Mouse (Mus musculus) hindbrain, embryonic 13.5 days (tissue): Measurements from ENCODE around the gene Emilin2. TPM values are rescaled to one million over a fixed set of nuclear protein-coding genes. Genes with fewer than 3 reads are reported as not detected.

ENCODE experiments used
- ATAC-seq: fragments of 200-750 bp; cut with Nextera tagmentation; 2 replicates; pipeline ENCODE4 v1.8.0; 2017; ENCODE audit warnings: moderate TSS enrichment; ENCODE audit not compliant: low FRiP score
- H3K27ac ChIP-seq: fragments of 300-500 bp; sonication (generic); 2 replicates; pipeline ENCODE4 v1.5.1; 2015; ENCODE audit warnings: inconsistent platforms, mild to moderate bottlenecking, moderate library complexity
- H3K27me3 ChIP-seq: fragments of 300-500 bp; sonication (generic); 2 replicates; pipeline ENCODE4 v1.6.1; 2015; ENCODE audit warnings: mild to moderate bottlenecking, inconsistent platforms
- H3K36me3 ChIP-seq: fragments of 300-500 bp; sonication (generic); 2 replicates; pipeline ENCODE4 v1.6.1; 2015; ENCODE audit warnings: mild to moderate bottlenecking, inconsistent platforms
- H3K4me1 ChIP-seq: fragments of 300-500 bp; sonication (generic); replicated peaks from 2 replicates; pipeline ENCODE4 v1.6.1; 2015; ENCODE audit warnings: inconsistent platforms
- H3K4me2 ChIP-seq: fragments of 300-500 bp; sonication (generic); 2 replicates; pipeline ENCODE4 v1.6.1; 2015; ENCODE audit warnings: inconsistent platforms, mild to moderate bottlenecking, moderate library complexity
- H3K4me3 ChIP-seq: fragments of 300-500 bp; sonication (generic); 2 replicates; pipeline ENCODE4 v1.5.1; 2015; ENCODE audit warnings: mild to moderate bottlenecking, inconsistent platforms
- H3K9ac ChIP-seq: fragments of 300-500 bp; sonication (generic); 2 replicates; pipeline ENCODE4 v1.6.1; 2015; ENCODE audit warnings: mild to moderate bottlenecking, inconsistent platforms
- H3K9me3 ChIP-seq: fragments of 300-500 bp; sonication (generic); 2 replicates; pipeline ENCODE4 v1.6.1; 2016; ENCODE audit warnings: inconsistent platforms
- WGBS: fragments of 180-500 bp; shearing (Covaris S2); methylation state at CpG from one replicate; pipeline ENCODE4 v1.1.7; 2015; 5-methylcytosine and 5-hydroxymethylcytosine counted together
- polyA plus RNA-seq: library from polyadenylated mRNA; unstranded; fragments of >200 nt; fragmentation: Nextera tagmentation; extraction: Ambion mirVana; gene quantifications from 2 replicates; pipeline ENCODE4 v1.2.1, GENCODE M21; 2015

Emilin2 gene
- polyA plus RNA-seq, 1 experiment from 2014 or later, result 2.2 TPM

DNA sequence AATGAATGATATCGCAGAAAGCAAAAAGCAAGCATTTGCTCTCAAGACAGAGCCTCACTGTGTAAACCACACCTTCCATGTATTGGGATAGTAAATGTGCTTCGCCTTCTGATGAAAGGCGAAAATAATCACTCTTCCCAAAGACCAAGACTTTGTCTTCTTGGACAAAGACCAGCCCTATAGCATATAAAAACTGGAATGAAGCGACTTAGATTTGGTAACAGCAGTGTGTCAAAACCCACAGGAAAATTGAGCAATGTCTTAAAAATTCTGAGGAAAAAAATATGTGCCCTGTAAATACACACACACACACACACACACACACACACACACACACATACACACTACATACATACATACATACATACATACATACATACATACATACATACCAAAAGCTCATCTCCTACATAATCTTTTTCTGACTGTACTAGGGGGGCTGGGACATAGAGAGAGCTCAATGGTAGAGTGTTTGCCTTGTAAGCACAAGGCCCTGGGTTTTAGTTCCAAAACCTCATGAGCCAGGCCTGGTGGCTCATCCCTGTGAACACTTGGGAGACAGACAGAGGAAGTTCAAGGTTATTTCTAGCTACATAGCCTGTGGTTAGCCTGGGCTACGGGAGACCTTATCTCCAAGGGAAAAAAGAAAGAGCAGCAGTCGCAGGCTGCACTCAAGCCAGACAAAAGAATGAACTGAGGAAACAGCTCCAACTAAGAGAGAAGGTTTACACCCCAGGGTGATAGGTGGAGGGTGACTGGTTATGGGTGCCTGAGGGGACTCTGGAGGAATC, 33.9 kb downstream of the Emilin2 start:
- H3K9me3 ChIP-seq, result no peaks in the 10 kb centered on the region
- H3K4me2 ChIP-seq, result no peak overlapping the region
- no peak for ATAC-seq
- H3K27me3 ChIP-seq, result no peaks in the 10 kb centered on the region
- no peak overlapping the region for H3K27ac ChIP-seq
- no peak overlapping the region for H3K4me3 ChIP-seq
- H3K4me1 ChIP-seq, result no peaks in the 10 kb centered on the region
- no peaks in the 10 kb centered on the region for H3K36me3 ChIP-seq
- H3K9ac ChIP-seq, result no peak overlapping the region
- WGBS, result 93% methylated on average over 6 of the region's 6 CpGs

DNA sequence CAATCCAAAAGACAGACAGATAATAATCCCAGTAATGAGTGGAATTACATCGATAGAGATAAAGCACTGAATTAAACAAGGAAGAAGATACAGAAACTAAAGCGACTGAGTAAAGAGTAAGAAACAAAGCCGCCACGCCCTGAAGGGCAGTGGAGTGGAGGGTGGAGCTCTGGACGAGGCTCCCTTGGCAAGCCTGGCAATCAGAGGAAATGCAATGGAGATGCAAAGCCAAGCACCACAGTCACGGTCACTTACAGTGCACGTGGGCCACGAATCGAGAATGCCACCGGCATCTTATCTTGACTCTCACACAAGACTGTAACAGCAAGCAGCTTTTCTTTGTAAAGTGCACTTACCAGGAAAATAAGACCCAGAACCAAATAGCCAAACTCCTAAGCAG, 35.0 kb downstream of the Emilin2 start:
- Histone ChIP-seq H3K4me3 (no peak overlapping the region), H3K9ac (no peak overlapping the region), H3K36me3 (no peaks in the 10 kb centered on the region), H3K4me2 (no peak overlapping the region), H3K4me1 (no peaks in the 10 kb centered on the region), H3K27me3 (no peaks in the 10 kb centered on the region), H3K9me3 (no peaks in the 10 kb centered on the region), H3K27ac (no peak overlapping the region)
- no peak for ATAC-seq
- WGBS, result 94% methylated on average over 10 of the region's 10 CpGs

DNA sequence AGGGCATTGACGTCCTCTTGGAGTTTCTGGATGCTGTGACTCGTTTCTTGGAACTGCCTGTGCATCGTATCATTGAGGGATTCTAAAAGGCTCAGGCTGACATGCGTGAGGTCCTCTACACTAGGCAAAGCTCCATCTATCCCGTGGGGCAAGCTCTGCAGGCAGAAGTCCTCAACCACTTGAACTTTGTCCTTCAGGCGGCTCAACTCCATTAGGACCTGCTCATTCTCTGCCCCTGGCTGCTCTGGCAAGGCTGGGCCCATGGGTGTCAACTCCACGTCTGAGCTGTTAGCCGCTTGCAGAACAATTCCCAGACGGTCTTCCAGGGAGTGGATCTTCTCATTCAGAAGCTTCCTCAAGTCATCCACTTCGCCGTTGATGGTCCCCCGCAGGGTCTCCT, 37.9 kb downstream of the Emilin2 start:
- H3K4me2 ChIP-seq, result no peak overlapping the region
- no peaks in the 10 kb centered on the region for H3K36me3 ChIP-seq
- H3K27ac ChIP-seq, result no peak overlapping the region
- no peak for ATAC-seq
- WGBS, result 92% methylated on average over 12 of the region's 12 CpGs
- H3K4me1 ChIP-seq, result no peaks in the 10 kb centered on the region
- no peak overlapping the region for H3K4me3 ChIP-seq
- no peaks in the 10 kb centered on the region for H3K27me3 ChIP-seq
- H3K9me3 ChIP-seq, result no peaks in the 10 kb centered on the region
- H3K9ac ChIP-seq, result no peak overlapping the region

DNA sequence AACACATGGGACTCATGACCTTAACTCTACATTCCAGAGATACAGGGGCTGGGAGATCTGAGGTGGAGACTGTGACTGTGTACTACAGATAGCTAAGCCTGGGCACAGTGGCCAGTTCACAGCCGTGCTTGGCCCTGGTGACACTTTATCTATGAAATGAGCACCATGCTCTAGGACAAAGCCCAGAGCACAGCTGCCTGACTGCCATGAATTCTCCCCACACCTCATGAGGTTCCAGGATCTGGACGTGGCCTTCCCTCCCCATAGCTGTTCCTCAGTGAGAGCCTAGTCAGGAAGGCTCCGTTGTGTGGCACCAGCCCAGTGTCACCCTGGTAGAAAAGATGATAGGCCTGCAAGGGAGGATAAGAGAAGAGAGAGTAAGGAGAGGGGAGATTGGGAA, 43.2 kb downstream of the Emilin2 start:
- H3K4me2 ChIP-seq, result no peak overlapping the region
- no peaks in the 10 kb centered on the region for H3K9me3 ChIP-seq
- H3K36me3 ChIP-seq, result no peaks in the 10 kb centered on the region
- no peaks in the 10 kb centered on the region for H3K27me3 ChIP-seq
- 90% methylated on average over 3 of the region's 3 CpGs for WGBS
- no peak overlapping the region for H3K27ac ChIP-seq
- no peak for ATAC-seq
- no peak overlapping the region for H3K4me3 ChIP-seq
- no peaks in the 10 kb centered on the region for H3K4me1 ChIP-seq
- no peak overlapping the region for H3K9ac ChIP-seq

DNA sequence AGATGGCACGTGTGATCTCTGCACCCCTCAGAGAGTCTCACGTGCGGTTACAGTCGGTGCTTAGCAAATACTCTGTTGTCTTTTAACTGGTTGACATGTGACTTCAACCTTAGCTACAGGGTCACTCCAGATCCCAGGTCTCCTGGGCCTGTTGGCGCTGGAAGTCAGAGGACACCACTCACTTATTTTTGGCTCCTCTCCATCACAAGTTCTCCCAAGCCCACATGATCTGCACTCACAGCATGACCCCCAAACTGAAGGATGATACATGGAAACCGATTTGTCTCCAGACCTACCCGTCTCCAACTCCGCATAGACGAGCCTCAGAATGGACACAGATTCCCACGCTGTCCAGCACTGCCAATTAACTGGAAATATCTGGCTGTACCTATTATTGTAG, 43.6 kb downstream of the Emilin2 start:
- no peak for ATAC-seq
- no peaks in the 10 kb centered on the region for H3K36me3 ChIP-seq
- H3K4me2 ChIP-seq, result no peak overlapping the region
- H3K9ac ChIP-seq, result no peak overlapping the region
- H3K27ac ChIP-seq, result no peak overlapping the region
- no peaks in the 10 kb centered on the region for H3K9me3 ChIP-seq
- H3K4me3 ChIP-seq, result no peak overlapping the region
- no peaks in the 10 kb centered on the region for H3K4me1 ChIP-seq
- H3K27me3 ChIP-seq, result no peaks in the 10 kb centered on the region
- WGBS, result 85% methylated on average over 10 of the region's 10 CpGs

DNA sequence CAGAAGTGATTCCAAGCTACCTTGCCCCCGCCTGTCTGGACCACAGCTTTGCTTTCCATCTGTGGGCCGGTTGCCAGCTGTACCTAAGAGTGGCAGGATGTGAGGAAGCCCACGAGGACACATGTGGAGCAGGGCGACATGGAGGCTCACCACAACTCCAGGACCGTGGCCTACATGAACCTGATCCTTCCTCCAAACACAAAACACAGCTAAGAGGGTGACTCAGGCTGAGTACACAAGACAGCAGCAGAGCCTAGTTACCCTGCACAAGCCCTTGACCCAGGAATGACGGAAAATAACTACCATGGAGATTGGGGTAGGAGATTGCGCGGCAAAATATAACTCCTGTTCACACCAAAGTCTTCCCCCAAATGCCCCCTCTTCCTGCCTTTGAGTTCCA, 44.4 kb downstream of the Emilin2 start:
- H3K36me3 ChIP-seq, result no peaks in the 10 kb centered on the region
- no peaks in the 10 kb centered on the region for H3K9me3 ChIP-seq
- WGBS, result 95% methylated on average over 8 of the region's 8 CpGs
- no peak overlapping the region for H3K27ac ChIP-seq
- H3K9ac ChIP-seq, result no peak overlapping the region
- H3K4me1 ChIP-seq, result no peaks in the 10 kb centered on the region
- no peaks in the 10 kb centered on the region for H3K27me3 ChIP-seq
- no peak overlapping the region for H3K4me3 ChIP-seq
- ATAC-seq, result no peak
- H3K4me2 ChIP-seq, result no peak overlapping the region

DNA sequence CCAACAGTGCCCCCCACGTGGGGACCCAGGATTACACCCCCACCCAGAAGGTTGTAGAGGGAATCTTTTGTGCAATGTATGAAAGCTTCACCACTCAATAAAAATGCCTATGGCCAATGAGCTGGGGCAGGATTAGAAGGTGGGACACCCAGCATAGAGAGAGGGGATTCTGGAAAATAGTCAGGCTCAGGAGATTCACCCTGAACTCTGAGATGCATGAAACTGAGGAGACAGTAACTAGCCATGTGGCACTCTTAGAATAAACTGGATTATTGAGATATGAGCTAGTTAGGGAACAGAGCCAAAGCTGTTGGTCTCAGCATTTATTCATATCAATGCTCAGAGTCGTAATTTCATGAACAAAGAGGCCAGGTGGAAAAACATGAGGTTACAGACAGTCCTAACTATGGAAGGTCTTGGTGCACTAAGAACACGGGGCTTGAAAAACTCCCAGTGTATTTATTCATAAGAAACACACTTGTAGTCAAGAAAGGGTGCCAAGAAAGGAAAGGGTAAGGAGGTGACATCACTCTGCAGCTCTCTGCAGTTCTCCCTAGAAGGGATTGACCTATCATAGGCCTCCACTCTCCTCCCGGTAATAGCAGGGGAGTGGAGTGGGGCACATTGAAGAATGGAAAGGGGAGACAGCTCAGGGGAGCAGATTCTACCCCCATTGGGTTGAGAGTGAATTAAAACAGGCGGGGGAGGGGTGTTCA, 46.3 kb downstream of the Emilin2 start:
- H3K36me3 ChIP-seq, result no peaks in the 10 kb centered on the region
- no peaks in the 10 kb centered on the region for H3K27me3 ChIP-seq
- no peaks in the 10 kb centered on the region for H3K4me1 ChIP-seq
- WGBS, result 81% methylated on average over 5 of the region's 5 CpGs
- H3K4me3 ChIP-seq, result no peak overlapping the region
- no peaks in the 10 kb centered on the region for H3K9me3 ChIP-seq
- ATAC-seq, result no peak
- H3K4me2 ChIP-seq, result no peak overlapping the region
- H3K9ac ChIP-seq, result no peak overlapping the region
- no peak overlapping the region for H3K27ac ChIP-seq

DNA sequence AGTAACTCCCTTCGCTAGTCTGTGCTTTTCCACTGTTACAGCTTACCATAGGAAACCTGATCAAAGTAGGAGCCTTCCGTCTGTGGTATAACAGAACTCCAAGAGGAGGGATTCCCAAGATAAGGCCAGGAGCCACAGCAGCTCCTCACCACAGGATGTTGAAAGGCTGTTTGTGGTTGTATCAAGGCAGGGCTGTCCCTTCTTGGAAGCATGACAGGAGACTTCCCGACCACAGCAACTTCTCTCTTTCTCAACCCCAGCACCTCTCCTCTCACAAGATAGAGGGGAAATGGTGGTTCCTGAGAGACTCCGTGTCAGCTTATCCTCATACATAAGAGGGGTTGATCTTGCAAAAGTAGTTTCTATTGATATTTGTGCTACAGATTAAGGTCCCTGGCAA, 47.0 kb downstream of the Emilin2 start:
- Histone ChIP-seq H3K9ac (no peak overlapping the region), H3K27me3 (no peaks in the 10 kb centered on the region), H3K4me2 (no peak overlapping the region), H3K9me3 (no peaks in the 10 kb centered on the region), H3K4me3 (no peak overlapping the region), H3K4me1 (no peaks in the 10 kb centered on the region), H3K27ac (no peak overlapping the region), H3K36me3 (no peaks in the 10 kb centered on the region)
- 84% methylated on average over 4 of the region's 4 CpGs for WGBS
- ATAC-seq, result no peak

DNA sequence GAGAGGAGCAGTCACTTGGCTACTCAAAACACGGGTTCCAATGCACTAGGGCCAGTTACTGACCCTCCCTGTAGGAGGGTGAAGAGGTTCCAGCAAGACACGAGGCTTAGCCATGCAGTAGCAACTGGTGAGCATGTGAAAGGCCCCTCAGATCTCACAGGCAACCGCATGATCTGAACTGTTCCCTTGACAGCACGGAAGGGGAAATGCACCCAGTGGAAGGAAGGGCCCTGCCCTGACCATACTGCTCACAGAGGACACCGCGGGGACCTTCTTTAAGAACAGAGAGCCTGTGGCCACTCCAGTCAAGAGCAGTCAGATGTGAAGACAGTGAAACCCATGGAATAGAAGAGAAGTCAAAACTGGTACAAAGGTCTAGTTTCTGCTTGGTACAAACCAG, 48.6 kb downstream of the Emilin2 start:
- Histone ChIP-seq H3K9me3 (no peaks in the 10 kb centered on the region), H3K36me3 (no peaks in the 10 kb centered on the region), H3K4me2 (no peak overlapping the region), H3K4me1 (no peaks in the 10 kb centered on the region), H3K4me3 (no peak overlapping the region), H3K9ac (no peak overlapping the region), H3K27me3 (no peaks in the 10 kb centered on the region), H3K27ac (no peak overlapping the region)
- 85% methylated on average over 6 of the region's 6 CpGs for WGBS
- no peak for ATAC-seq

DNA sequence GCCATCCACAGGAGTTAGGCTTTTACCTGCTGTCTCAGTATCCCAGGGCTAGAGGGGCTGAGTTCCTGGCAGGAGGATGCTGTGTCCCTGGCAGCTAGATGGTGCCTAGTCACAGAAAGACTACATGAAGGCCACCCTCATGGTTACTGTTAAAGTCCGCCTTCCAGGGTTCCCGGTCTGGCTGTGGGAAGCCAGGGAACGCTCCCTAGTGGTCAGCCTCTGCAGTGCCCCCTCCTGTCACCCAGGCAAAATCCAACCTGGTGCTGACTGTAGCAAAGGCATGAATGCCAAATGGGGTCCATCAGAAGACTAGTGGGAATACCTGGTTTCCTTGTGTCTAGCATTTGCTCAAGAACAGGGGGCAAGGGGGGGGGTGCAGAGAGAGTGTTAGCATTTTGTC, 51.1 kb downstream of the Emilin2 start:
- no peak overlapping the region for H3K9ac ChIP-seq
- no peak overlapping the region for H3K4me2 ChIP-seq

DNA sequence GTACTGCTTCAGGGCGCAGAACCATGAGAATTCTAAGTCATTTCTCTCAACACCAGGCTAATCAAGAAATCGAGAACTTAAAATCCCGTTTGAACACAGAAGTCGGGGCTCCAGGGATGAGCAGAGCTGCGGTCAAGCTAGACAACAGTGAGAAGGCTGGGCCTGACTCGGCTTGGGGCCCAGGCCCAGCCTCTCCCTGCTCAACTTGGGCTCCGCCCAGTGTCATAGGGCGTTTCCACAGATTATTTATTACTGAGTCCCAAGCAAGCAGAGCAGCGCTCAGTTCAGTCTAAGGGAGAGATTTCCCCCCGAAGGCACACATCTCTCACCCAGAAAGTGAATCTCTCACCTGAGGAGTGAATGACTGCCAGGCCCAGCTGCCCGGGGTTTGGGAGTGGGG, 52.1 kb downstream of the Emilin2 start:
- H3K27ac ChIP-seq, result no peak overlapping the region
- no peaks in the 10 kb centered on the region for H3K9me3 ChIP-seq
- ATAC-seq, result no peak

More for the DNA sequence above, 51.1 kb downstream of the Emilin2 start:
- no peaks in the 10 kb centered on the region for H3K27me3 ChIP-seq
- H3K9me3 ChIP-seq, result no peaks in the 10 kb centered on the region
- WGBS, result 48% methylated on average over 3 of the region's 3 CpGs
- no peaks in the 10 kb centered on the region for H3K36me3 ChIP-seq
- no peak for ATAC-seq
- no peak overlapping the region for H3K4me3 ChIP-seq
- H3K4me1 ChIP-seq, result no peaks in the 10 kb centered on the region
- H3K27ac ChIP-seq, result no peak overlapping the region

DNA sequence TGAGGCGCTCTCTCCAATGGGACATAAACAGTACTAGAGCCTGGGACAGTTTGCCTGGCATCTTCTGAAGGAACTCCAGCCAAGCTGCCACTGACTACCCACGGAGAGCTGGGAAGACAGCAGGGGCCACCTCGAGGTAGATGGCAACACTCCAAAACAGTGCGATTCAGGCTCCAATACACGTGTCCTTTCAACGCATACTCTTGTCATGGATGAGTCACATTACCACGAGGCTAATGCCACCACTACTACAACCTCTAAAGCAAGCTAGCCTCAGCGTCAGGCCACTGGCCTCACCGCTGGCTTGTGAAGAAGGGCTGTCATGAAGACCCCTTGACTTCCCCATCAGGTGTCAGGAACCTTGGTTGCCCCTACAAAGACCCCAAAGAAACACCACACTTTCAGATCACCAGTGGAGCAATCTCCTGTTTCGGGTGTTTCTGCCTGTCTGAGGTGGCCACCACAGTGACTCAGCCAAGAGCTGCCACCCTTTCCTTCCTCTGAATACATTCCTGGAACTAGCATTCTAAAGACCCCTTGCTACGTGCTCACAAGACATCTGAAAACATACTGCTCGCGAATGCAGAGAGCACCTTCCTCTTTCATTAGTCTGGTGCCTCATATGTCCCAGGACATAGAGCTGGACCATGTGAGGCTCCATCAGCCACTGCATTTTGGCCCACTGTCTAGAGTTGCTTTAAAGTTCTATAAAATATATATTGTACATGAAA, 54.8 kb downstream of the Emilin2 start:
- Histone ChIP-seq H3K4me2 (no peak overlapping the region), H3K4me3 (no peak overlapping the region), H3K27me3 (no peaks in the 10 kb centered on the region), H3K4me1 (0 out of 2 replicates have a peak, but pooled peaks cover 3% of the 10 kb centered on the region), H3K36me3 (peaks cover 3% of the 10 kb centered on the region; the same call in 1 of the 2 replicates), H3K27ac (no peak overlapping the region), H3K9ac (no peak overlapping the region), H3K9me3 (no peaks in the 10 kb centered on the region)
- WGBS, result 94% methylated on average over 13 of the region's 13 CpGs
- ATAC-seq, result no peak

More for the DNA sequence above, 52.1 kb downstream of the Emilin2 start:
- H3K9ac ChIP-seq, result no peak overlapping the region
- no peak overlapping the region for H3K4me2 ChIP-seq
- H3K36me3 ChIP-seq, result no peaks in the 10 kb centered on the region
- no peaks in the 10 kb centered on the region for H3K4me1 ChIP-seq
- no peak overlapping the region for H3K4me3 ChIP-seq
- H3K27me3 ChIP-seq, result no peaks in the 10 kb centered on the region
- 77% methylated on average over 11 of the region's 11 CpGs for WGBS
